Mouse (Mus musculus) neural tube, embryonic 11.5 days (tissue): ENCODE measurements around the gene Txndc11. TPM values are rescaled to one million over a fixed set of nuclear protein-coding genes. Genes with fewer than 3 reads are reported as not detected.

Experiments
- ATAC-seq: fragments of 200-750 bp; cut with Nextera tagmentation; 2 replicates; pipeline ENCODE4 v1.8.0; 2017; ENCODE audit warnings: moderate number of reproducible peaks, mild to moderate bottlenecking, moderate TSS enrichment, moderate library complexity; ENCODE audit not compliant: insufficient read depth, low FRiP score, low TSS enrichment
- DNase-seq: peaks from one replicate; pipeline ENCODE4 v3.0.0-alpha.2; 2015; ENCODE audit warnings: low spot score
- H3K27ac ChIP-seq: fragments of 300-500 bp; sonication (generic); 2 replicates; pipeline ENCODE4 v1.5.1; 2014; ENCODE audit warnings: low read depth, mild to moderate bottlenecking, low read length
- H3K27me3 ChIP-seq: fragments of 300-500 bp; sonication (generic); 2 replicates; pipeline ENCODE4 v1.6.1; 2014; ENCODE audit warnings: mild to moderate bottlenecking, low read length, mixed read lengths; ENCODE audit not compliant: control insufficient read depth, insufficient read depth
- H3K36me3 ChIP-seq: fragments of 300-500 bp; sonication (generic); 2 replicates; pipeline ENCODE4 v1.6.1; 2014; ENCODE audit warnings: mild to moderate bottlenecking, low read length, moderate library complexity, mixed read lengths; ENCODE audit not compliant: control insufficient read depth, insufficient read depth
- H3K4me1 ChIP-seq: fragments of 300-500 bp; sonication (generic); 2 replicates; pipeline ENCODE4 v1.6.1; 2014; ENCODE audit warnings: low read length, mixed read lengths; ENCODE audit not compliant: control insufficient read depth, insufficient read depth
- H3K4me2 ChIP-seq: fragments of 300-500 bp; sonication (generic); 2 replicates; pipeline ENCODE4 v1.6.1; 2014; ENCODE audit warnings: low read depth, mild to moderate bottlenecking, moderate library complexity
- H3K4me3 ChIP-seq: fragments of 300-500 bp; sonication (generic); 2 replicates; pipeline ENCODE4 v1.5.1; 2014; ENCODE audit warnings: low read depth, low read length
- H3K9ac ChIP-seq: fragments of 300-500 bp; sonication (generic); 2 replicates; pipeline ENCODE4 v1.6.1; 2014; ENCODE audit warnings: mild to moderate bottlenecking, low read length
- H3K9me3 ChIP-seq: fragments of 300-500 bp; sonication (generic); 2 replicates; pipeline ENCODE4 v1.6.1; 2016; ENCODE audit warnings: low read length; ENCODE audit not compliant: control insufficient read depth
- WGBS: fragments of 180-500 bp; shearing (Covaris S2); extraction: QIAGEN DNeasy Blood & Tissue Kit; methylation state at CpG from one replicate; pipeline ENCODE4 v1.1.7; 2014; 5-methylcytosine and 5-hydroxymethylcytosine counted together
- polyA plus RNA-seq: library from polyadenylated mRNA; unstranded; fragments of >200 nt; fragmentation: Nextera tagmentation; extraction: Ambion mirVana; gene quantifications from 2 replicates; pipeline ENCODE4 v1.2.1, GENCODE M21; 2014

The Txndc11 gene
- polyA plus RNA-seq = 32.5 and 34.8 TPM in 2 replicates

DNA sequence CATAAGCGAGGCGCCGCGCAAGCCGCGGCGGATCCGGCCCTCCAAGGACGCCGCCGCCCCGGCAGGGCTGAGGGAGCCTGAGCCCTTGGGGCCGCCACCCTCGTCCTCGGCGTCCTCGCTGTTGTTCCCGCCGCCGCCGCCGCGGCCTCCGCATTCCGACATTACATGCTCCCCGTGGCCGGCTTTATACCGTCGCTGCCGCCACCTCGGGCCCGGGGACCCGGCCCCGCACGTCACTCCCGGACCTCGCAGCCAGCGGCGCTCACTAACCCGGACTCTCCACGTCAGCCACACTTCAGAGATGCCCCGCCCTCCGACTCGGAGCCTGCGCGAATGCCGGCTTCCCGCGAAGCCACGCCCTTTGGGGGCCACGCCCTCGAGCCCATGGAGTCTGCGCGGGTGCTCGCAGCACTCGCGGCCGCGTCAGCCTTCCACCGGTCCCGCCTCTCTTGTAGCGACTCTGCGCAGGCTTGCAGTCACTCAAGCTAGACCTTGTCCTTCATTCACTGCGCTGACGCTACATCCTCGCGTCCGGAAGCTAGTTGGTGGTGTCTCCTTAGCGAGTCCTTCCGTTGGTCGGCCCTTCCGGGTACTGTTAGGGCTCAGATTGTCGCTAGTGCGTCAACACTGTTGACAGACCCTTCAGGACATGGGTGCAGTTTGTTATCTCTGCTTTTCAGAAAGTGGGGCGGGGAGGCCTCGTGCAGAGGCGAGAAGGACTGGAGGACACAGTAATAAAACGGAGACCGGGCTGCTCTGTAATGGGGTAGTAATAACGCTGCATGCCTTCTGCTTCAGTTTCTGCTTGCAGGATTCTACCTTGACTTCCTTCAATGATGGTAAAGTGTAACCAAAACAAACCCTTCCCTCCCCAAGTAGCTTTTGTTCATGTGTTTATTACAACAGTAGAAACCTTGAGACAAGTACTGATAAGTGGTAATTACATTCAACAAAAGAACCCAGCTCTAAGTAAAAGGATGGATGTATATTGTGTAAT lies at the start of gene Txndc11:
Gene Txndc11 (minus strand): TSS at position 303 of the 997 bp plus-strand sequence.
- peak; percentile 99 for ATAC-seq
- Histone ChIP-seq H3K27ac (peak within 1 kb of the TSS; percentile 75), H3K36me3 (no peaks in the 10 kb centered on the region), H3K9me3 (no peaks in the 10 kb centered on the region), H3K9ac (peak within 1 kb of the TSS; percentile 79), H3K4me3 (peak within 1 kb of the TSS; percentile 78), H3K4me2 (peak within 1 kb of the TSS; percentile 62), H3K27me3 (no peaks in the 10 kb centered on the region), H3K4me1 (peaks cover 19% of the 10 kb centered on the region)
- DNase-seq = peak; percentile 100
- WGBS = under 1% methylated on average over 65 of the region's 80 CpGs

GRCm38 (mm10) chr16:11177404-11177803 lies 43.0 kb upstream of the Txndc11 start:
- no peak for DNase-seq
- Histone ChIP-seq H3K9ac (no peak overlapping the region), H3K9me3 (no peaks in the 10 kb centered on the region), H3K4me3 (no peak overlapping the region), H3K36me3 (no peaks in the 10 kb centered on the region), H3K27me3 (no peaks in the 10 kb centered on the region), H3K27ac (no peak overlapping the region), H3K4me2 (no peak overlapping the region), H3K4me1 (peaks cover 6% of the 10 kb centered on the region; the same call in 1 of the 2 replicates)
- ATAC-seq = no peak
- WGBS = 79% methylated on average over 2 of the region's 2 CpGs

DNA sequence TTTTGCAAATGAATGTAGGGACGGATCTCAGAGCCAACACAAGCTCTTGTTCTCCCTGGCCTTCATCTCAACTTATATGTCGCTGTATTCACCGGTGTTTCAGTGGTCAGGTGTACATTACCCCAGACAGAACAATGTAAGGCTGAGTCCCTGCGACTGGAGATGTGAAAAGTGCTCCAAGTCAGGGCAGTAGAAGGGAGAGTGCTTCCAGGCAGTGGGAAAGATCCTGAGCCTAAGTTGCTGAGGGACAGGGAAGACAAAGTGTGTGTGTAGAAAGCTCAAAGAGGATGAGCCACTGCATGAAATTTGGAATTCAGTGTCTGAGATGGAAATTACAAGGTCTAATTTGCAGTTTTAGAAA lies 42.4 kb upstream of the Txndc11 start:
- WGBS = 6% methylated on average over 4 of the region's 4 CpGs
- Histone ChIP-seq H3K4me2 (peak overlapping the region; percentile 73), H3K9me3 (no peaks in the 10 kb centered on the region), H3K27me3 (no peaks in the 10 kb centered on the region), H3K9ac (peak overlapping the region; percentile 80), H3K4me3 (peak overlapping the region; percentile 88), H3K27ac (no peak overlapping the region), H3K36me3 (no peaks in the 10 kb centered on the region), H3K4me1 (peaks cover 6% of the 10 kb centered on the region; the same call in 1 of the 2 replicates)
- DNase-seq (no peak), ATAC-seq (no peak)

GRCm38 (mm10) chr16:11176208-11176883 lies 41.9 kb upstream of the Txndc11 start, which contains the start of gene Zc3h7a:
Gene Zc3h7a, minus strand, starts transcription at chr16:11176393.
- Histone ChIP-seq H3K9me3 (no peaks in the 10 kb centered on the region), H3K27me3 (no peaks in the 10 kb centered on the region), H3K9ac (peak within 1 kb of the TSS; percentile 80), H3K4me1 (peaks cover 6% of the 10 kb centered on the region; the same call in 1 of the 2 replicates), H3K27ac (peak within 1 kb of the TSS; percentile 79), H3K36me3 (no peaks in the 10 kb centered on the region), H3K4me2 (peak within 1 kb of the TSS; percentile 73), H3K4me3 (peak within 1 kb of the TSS; percentile 88)
- ATAC-seq = peak; percentile 93
- WGBS = under 1% methylated on average over 55 of the region's 57 CpGs
- peak; percentile 96 for DNase-seq

DNA sequence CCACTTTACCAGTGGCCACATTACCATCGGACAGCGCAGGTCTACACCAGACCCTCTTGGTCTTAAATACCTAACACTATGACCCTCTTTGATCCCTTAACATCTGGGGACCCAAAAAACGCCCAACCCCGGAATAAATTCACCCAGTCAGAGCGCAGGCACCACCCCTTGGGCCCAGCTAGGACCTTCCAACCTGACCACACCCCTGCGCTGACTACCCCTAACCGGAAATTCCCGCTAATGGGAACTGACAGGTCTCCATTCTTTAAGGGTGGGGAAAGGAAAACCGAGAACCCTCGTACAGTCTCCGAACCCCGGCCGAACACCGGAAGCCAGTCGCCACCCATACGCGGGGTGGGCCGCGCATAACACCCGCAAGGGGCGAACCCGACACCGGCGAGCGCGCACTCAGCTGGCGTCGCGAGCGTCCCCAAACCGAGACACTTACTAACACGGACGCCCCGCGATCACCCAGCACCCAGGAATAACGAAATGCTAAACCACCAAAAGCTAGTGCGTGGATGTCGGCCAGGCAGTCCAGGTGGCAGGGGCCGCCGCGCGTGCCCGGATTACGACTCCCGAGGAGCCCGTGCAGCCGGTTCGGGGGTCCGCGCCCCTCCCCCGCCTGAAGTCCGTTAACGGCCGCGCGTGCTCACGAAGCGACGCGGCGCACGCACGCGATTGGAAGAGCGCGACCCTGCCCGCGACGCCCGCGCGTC lies 41.2 kb upstream of the Txndc11 start:
- Histone ChIP-seq H3K9me3 (no peaks in the 10 kb centered on the region), H3K4me1 (peaks cover 6% of the 10 kb centered on the region; the same call in 1 of the 2 replicates), H3K4me2 (peak overlapping the region; percentile 73), H3K27me3 (no peaks in the 10 kb centered on the region), H3K36me3 (no peaks in the 10 kb centered on the region), H3K9ac (peak overlapping the region; percentile 80), H3K4me3 (peak overlapping the region; percentile 88), H3K27ac (peak overlapping the region; percentile 79)
- WGBS = under 1% methylated on average over 66 of the region's 72 CpGs
- DNase-seq (peak; percentile 69), ATAC-seq (peak; percentile 65)

GRCm38 (mm10) chr16:11175100-11175488 lies 40.6 kb upstream of the Txndc11 start:
- no peaks in the 10 kb centered on the region for H3K27me3 ChIP-seq
- WGBS = 17% methylated on average over 9 of the region's 9 CpGs
- peaks cover 6% of the 10 kb centered on the region; the same call in 1 of the 2 replicates for H3K4me1 ChIP-seq
- peak overlapping the region; percentile 88 for H3K4me3 ChIP-seq
- no peak for ATAC-seq
- H3K9me3 ChIP-seq = no peaks in the 10 kb centered on the region
- peak overlapping the region; percentile 80 for H3K9ac ChIP-seq
- H3K27ac ChIP-seq = 0 out of 2 replicates have a peak overlapping the region, but pooled peaks have one; percentile 79
- DNase-seq = peak; percentile 24
- no peaks in the 10 kb centered on the region for H3K36me3 ChIP-seq
- peak overlapping the region; percentile 73 for H3K4me2 ChIP-seq

GRCm38 (mm10) chr16:11174671-11175081 lies 40.2 kb upstream of the Txndc11 start:
- peak; percentile 75 for DNase-seq
- peak overlapping the region; percentile 80 for H3K9ac ChIP-seq
- H3K36me3 ChIP-seq = no peaks in the 10 kb centered on the region
- H3K27ac ChIP-seq = no peak overlapping the region
- no peaks in the 10 kb centered on the region for H3K27me3 ChIP-seq
- H3K4me3 ChIP-seq = peak overlapping the region; percentile 88
- WGBS = 16% methylated on average over 10 of the region's 10 CpGs
- H3K4me1 ChIP-seq = peaks cover 6% of the 10 kb centered on the region; the same call in 1 of the 2 replicates
- H3K9me3 ChIP-seq = no peaks in the 10 kb centered on the region
- no peak for ATAC-seq
- peak overlapping the region; percentile 73 for H3K4me2 ChIP-seq

DNA sequence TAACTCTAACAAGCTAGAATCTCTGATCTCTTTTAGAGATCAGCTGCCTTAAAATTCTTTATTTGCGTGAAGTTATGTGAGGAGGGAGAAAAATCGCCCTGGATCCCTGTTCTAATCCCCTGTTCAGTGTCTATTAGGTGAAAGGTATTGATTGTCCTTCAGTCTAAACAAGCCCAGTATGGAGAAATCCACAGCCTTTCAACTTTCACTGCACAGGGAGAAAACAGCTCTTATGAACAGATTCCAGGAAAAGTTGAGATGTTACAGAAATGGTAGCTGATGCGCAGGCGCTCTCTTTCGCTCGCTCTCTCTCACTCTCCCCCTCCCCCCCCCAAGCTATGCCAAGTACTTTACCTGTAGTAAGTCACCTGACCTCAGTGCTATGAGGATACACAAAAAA lies 37.2 kb upstream of the Txndc11 start:
- no peak overlapping the region for H3K4me3 ChIP-seq
- H3K27ac ChIP-seq = no peak overlapping the region
- no peak overlapping the region for H3K9ac ChIP-seq
- no peaks in the 10 kb centered on the region for H3K36me3 ChIP-seq
- H3K27me3 ChIP-seq = no peaks in the 10 kb centered on the region
- DNase-seq = no peak
- ATAC-seq = no peak
- no peak overlapping the region for H3K4me2 ChIP-seq
- H3K4me1 ChIP-seq = peaks cover 6% of the 10 kb centered on the region; the same call in 1 of the 2 replicates
- WGBS = 92% methylated on average over 6 of the region's 6 CpGs
- H3K9me3 ChIP-seq = no peaks in the 10 kb centered on the region
